Mouse (Mus musculus): ENCODE data around the gene Stpg2.

DNA sequence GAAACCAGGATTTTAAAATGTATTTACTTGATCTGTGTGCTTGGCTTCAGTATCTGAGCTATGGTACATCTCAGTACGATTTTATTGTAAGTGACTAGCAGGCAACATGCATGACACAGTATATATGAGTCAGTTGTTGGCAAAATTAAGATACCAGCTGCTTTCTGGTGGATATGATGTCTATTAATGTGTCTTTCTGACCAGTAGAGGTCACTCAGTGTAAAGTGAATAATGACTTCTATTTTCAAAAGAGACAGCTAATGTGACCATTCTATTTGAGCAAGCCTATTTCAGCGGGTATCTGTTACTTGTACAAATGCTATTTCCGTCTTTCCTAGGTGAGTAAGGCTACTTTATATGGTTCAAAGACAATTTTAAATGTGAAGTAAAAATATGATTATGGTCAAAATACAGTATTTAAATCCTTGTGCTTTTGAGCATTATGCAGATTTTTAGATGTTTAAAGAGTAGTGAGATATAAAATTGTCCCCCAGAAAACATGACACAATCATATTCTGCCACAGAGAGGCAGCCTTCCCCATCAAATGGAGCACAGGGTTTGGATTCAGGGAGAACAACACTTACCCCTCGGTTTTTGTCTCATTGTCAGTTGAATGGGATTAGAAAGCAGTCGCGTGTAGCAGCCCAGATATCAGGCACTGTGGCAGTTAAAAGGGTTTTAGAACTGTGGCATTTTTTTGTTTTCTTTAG lies 303.9 kb downstream of the Stpg2 start:
- TF ChIP-seq CTCF (IDR thresholded peaks at IDR 0.05; ENCODE audit: low read depth, low read length) (no peak), POLR2A (IDR thresholded peaks at IDR 0.05; ENCODE audit: insufficient read depth, low read length) (no peak)

Data from ES-Bruce4 (cell line).